Mouse (Mus musculus): ENCODE measurements around the gene Fcgr3. TPM values are rescaled to one million over a fixed set of nuclear protein-coding genes. Genes with fewer than 3 reads are reported as not detected.
"Not testable (repeated sequence)": the region's sequence is repeated elsewhere in the genome, so short reads cannot be mapped to it uniquely, and the experiment has no call there.

Fcgr3 gene
- total RNA-seq, 2 experiments from 2014 or later: 10.3 to 10.8 TPM

DNA sequence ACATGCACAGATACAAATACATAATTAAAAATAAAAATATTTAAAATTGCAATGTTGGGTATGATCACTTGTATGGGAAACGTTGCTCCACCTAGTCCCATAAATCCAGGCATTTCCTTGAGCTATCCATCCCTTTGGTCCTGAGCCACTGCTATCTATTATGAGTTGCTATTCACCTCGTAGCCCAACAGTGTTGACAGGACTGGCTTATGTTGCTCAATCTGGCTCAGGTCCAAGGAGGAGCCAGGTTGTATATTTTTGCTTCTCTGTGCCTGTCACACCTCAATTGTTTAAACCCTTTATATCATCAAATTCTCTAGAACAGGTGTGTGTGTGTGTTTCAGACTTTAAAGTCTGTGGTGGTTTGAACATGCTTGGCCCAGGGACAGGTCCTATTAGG is 26.0 kb upstream of the Fcgr3 start:
- intact Hi-C loops (cut with DNase I): no loop called here
- DNase-seq (ENCODE audit: low spot score in 2 of 2): no peak

DNA sequence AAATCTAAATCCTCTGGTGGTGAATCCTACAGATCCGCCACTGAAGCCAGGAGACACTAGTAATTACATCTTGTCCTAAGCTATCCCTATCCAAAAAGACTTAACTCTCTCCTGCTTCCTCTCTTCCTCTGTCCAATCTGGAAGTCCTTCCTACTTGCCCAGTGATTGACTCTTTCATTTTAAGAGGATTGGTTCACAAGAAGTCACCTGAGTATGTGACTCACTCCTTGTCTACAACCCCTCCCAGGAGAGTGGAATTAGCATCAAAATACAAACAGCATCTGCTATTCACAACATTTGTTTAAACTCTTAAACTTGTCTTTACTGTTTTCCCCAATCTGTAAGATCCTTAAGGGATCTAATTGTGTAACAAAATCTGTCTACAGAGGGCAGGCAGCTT is 25.2 kb upstream of the Fcgr3 start:
- intact Hi-C loops (cut with DNase I): no loop called here
- DNase-seq (ENCODE audit: low spot score in 2 of 2): no peak

DNA sequence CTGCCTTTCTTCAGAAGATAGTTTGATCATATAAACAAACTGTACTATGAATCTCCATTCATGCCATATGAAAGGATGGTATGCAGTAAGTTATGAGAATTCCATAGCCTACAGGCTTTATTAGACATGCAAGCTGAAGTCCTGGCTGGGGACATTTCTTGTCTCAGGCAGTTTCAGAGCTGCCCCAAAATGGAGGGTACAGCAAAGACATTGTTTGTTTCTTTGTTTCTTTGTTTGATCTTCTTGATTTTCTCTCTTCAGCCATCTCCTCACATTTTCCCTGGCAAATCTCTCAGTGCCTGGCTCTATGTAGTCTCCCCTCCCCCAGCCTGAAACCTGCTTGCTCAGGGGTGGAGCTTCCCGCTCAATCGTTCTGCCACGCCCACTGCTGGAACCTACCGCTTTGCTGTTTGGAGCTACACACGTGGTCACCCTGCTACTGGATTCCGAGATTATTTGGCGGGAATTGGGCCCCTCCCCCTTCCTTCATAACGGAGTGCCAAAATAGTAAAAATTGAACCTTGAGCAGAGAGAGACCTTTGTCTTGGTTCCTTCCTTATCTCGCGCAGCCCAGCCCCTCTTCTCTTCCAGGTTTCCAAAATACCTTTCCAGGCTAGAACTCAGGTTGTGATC is 23.6 kb upstream of the Fcgr3 start:
- DNase-seq (ENCODE audit: low spot score in 2 of 2); intact Hi-C loops (cut with DNase I): not testable (repeated sequence)

DNA sequence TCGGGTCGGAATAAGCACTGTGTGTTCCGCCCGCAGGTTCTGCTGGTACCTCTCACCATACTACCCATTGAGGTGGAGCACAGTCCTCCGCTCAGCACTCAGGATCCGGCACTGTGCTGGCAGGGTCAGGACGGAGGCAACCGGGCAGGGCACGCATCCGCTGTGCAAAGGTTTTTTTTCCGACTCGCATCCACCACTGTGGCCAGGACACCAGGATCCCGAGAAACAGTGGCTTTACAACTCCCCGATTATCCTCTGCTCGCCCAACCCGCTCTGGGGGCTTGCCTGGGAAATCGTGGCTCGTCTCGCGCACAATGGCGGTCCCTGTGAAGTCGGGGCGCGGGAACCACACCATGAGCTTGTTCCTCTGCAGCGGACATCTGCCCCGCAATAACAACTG is 21.0 kb upstream of the Fcgr3 start:
- intact Hi-C loops (cut with DNase I): no loop called here
- no peak for DNase-seq (ENCODE audit: low spot score in 2 of 2)

DNA sequence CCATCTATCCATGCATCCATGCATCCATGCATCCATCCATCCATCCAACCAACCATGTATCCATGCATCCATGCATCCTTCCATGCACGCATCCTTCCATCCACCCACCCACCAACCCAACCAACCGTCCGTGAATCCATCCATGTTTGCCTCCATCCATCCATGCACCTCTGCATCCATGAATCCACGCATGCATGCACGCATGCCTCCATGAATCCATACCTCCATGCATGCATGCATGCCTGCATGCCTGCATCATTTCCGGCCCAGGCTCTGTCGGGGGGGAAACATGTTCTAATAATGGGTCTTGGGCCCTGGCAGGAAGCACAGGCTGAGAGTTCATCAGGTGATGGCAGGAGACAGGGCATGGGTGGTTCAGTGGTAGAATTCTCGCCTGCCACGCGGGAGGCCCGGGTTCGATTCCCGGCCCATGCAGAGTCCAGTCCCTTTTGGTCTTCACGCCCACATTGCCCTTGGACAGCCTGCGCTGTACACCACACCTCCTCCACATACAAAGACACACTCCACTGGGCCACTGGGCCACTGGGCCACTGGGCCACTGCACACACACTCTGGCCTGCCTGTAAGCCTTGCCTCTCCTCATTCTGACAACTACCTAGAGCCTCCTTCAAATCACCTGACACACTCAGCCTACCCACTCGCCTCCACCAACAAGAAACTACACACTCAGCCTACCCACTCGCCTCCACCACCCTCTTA is 16.9 kb upstream of the Fcgr3 start:
- intact Hi-C loops (cut with DNase I): not testable (repeated sequence)

GRCm38 (mm10) chr1:171079825-171080224 is 15.1 kb upstream of the Fcgr3 start:
- DNase-seq (ENCODE audit: low spot score in 2 of 2); intact Hi-C loops (cut with DNase I): not testable (repeated sequence)

More for the DNA sequence above, 16.9 kb upstream of the Fcgr3 start:
- not testable (repeated sequence) for DNase-seq (ENCODE audit: low spot score in 2 of 2)

DNA sequence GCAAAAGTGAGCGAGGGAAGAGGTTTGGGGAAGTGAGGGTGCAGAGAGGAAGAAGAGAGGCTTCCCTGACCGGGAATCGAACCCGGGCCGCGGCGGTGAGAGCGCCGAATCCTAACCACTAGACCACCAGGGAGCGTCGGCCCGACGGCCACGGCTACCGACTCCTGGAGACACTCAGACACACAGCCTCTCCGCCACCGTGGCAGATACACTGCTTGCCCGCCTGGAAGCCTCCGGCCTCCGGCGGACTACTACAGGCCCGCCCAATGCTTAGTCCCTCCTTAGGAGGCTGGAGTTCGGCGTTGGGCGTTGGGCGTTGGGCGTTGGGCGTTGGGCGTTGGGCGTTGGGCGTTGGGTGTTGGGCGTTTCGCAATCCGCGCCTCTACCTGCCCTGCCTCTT is 14.6 kb upstream of the Fcgr3 start:
- DNase-seq (ENCODE audit: low spot score in 2 of 2); intact Hi-C loops (cut with DNase I): not testable (repeated sequence)

- DNase-seq (ENCODE audit: low spot score in 2 of 2); intact Hi-C loops (cut with DNase I): not testable (repeated sequence)
These were observed 13.7 kb upstream of the Fcgr3 start for GRCm38 (mm10) chr1:171078419-171078818.

DNA sequence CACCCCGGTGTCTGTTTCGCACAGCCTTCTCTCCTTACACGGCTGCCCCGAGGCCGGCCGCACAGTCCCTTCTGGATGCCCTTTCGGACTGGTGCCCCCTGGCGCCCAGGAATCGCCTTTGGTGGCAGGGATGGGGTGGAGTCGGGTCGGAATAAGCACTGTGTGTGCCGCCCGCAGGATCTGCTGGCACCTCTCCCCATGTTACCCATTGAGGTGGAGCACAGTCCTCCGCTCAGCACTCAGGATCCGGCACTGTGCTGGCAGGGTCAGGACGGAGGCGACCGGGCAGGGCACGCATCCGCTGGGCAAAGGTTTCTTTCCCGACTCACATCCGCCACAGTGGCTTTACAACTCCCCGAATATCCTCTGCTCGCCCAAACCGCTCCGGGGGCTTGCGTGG is 13.2 kb upstream of the Fcgr3 start:
- intact Hi-C loops (cut with DNase I): not testable (repeated sequence)
- DNase-seq (ENCODE audit: low spot score in 2 of 2): peak in 1 of 2 experiments; percentile 28

DNA sequence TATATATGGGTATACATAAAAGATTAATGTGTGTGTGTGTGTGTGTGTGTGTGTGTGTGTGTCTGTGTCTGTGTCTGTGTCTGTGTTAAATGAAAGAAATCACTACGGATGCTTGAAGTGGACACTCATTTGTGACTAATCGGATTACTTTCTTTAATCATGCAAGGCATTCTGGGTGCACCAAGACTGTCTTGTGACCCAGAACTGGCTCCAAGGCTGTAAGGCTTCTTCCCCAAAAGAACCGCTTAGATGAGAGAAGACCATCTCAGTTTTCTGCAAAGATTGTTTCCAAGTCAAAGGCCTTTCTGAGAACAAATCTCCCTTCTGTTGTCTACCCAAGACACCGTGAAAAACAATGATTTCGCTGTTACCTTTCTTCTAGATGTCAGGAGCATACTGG is 12.5 kb upstream of the Fcgr3 start:
- DNase-seq (ENCODE audit: low spot score in 2 of 2); intact Hi-C loops (cut with DNase I): not testable (repeated sequence)

- intact Hi-C loops (cut with DNase I); DNase-seq (ENCODE audit: low spot score in 2 of 2): not testable (repeated sequence)
These were observed 11.4 kb upstream of the Fcgr3 start for GRCm38 (mm10) chr1:171076176-171076575.

DNA sequence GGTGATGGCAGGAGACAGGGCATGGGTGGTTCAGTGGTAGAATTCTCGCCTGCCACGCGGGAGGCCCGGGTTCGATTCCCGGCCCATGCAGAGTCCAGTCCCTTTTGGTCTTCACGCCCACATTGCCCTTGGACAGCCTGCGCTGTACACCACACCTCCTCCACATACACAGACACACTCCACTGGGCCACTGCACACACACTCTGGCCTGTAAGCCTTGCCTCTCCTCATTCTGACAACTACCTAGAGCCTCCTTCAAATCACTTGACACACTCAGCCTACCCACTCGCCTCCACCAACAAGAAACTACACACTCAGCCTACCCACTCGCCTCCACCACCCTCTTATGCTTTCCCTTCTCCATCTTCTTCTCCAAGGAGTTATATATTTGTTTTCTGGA is 9.5 kb upstream of the Fcgr3 start:
- intact Hi-C loops (cut with DNase I): not testable (repeated sequence)
- DNase-seq (ENCODE audit: low spot score in 2 of 2): peak in 1 of 2 experiments; percentile 45

DNA sequence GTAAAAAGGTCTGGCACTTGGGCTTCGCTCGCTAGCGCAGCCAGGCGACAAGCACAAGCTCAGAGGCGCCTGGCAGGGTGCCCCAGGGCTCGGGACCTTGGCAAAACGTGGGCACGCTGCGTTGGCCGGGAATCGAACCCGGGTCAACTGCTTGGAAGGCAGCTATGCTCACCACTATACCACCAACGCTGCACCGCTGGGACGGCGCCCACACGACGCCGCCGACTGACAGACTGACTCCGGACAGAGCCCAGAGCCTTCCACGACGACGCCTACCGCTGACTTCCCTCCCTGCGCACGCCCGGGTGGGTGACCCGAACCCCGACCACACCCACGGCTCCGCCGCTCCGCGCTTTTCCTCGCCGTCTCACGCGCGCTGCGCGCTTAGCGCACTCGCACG is 7.5 kb upstream of the Fcgr3 start:
- intact Hi-C loops (cut with DNase I); DNase-seq (ENCODE audit: low spot score in 2 of 2): not testable (repeated sequence)

DNA sequence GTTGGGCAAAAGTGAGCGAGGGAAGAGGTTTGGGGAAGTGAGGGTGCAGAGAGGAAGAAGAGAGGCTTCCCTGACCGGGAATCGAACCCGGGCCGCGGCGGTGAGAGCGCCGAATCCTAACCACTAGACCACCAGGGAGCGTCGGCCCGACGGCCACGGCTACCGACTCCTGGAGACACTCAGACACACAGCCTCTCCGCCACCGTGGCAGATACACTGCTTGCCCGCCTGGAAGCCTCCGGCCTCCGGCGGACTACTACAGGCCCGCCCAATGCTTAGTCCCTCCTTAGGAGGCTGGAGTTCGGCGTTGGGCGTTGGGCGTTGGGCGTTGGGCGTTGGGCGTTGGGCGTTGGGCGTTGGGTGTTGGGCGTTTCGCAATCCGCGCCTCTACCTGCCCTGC is 7.0 kb upstream of the Fcgr3 start:
- DNase-seq (ENCODE audit: low spot score in 2 of 2); intact Hi-C loops (cut with DNase I): not testable (repeated sequence)

GRCm38 (mm10) chr1:171070879-171071278 is 6.1 kb upstream of the Fcgr3 start:
- DNase-seq (ENCODE audit: low spot score in 2 of 2); intact Hi-C loops (cut with DNase I): not testable (repeated sequence)

DNA sequence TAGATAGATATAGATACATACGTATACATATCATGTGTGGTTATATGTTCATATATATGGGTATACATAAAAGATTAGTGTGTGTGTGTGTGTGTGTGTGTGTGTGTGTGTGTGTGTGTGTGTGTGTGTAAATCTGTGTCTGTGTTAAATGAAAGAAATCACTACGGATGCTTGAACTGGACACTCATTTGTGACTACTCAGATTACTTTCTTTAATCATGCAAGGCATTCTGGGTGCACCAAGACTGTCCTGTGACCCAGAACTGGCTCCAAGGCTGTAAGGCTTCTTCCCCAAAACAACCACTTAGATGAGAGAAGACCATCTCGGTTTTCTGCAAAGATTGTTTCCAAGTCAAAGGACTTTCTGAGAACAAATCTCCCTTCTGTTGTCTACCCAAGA is 4.8 kb upstream of the Fcgr3 start:
- intact Hi-C loops (cut with DNase I): not testable (repeated sequence)
- peak; percentile 29 to 59 for DNase-seq (ENCODE audit: low spot score in 2 of 2)

DNA sequence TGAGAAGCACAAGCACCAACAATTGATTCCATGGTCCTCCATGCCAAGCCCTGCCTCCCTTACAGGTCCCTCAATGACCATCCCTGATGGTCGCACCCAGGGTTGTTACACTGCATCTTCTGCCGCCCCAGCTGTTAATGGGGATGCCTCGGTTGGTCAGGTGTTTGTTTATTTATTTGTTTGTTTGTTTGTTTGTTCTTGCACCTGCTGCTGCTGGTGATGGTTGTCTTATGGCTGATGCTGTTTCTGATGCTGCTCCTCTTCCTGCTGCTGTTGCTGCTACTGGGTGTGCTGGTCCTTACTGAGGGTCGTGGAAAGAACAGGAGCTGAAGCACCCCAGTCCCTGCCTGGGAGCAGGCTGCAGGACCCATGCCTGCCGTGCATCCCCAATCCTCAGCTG is 3.2 kb upstream of the Fcgr3 start:
- intact Hi-C loops (cut with DNase I); DNase-seq (ENCODE audit: low spot score in 2 of 2): not testable (repeated sequence)

DNA sequence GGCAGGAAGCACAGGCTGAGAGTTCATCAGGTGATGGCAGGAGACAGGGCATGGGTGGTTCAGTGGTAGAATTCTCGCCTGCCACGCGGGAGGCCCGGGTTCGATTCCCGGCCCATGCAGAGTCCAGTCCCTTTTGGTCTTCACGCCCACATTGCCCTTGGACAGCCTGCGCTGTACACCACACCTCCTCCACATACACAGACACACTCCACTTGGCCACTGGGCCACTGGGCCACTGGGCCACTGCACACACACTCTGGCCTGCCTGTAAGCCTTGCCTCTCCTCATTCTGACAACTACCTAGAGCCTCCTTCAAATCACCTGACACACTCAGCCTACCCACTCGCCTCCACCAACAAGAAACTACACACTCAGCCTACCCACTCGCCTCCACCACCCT is 1.8 kb upstream of the Fcgr3 start:
- intact Hi-C loops (cut with DNase I); DNase-seq (ENCODE audit: low spot score in 2 of 2): not testable (repeated sequence)

GRCm38 (mm10) chr1:171065768-171066167 is 1.0 kb upstream of the Fcgr3 start:
- DNase-seq (ENCODE audit: low spot score in 2 of 2): peak; percentile 52 to 62
- intact Hi-C loops (cut with DNase I): not testable (repeated sequence)

DNA sequence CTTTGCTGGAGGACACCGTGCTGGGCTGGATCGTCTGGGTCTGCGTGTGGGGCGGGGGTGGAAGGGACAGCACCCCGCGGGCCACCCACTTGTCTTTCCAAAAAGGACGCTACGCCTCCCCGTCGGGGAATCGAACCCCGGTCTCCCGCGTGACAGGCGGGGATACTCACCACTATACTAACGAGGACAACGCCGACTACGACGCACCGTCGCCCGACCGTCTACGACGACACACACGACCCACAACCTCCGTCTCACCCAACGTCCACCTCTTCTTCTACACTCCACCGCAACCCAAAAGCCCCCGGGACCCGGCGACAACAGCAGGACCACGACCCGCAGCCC is 480 bp upstream of the Fcgr3 start:
- peak; percentile 45 to 71 for DNase-seq (ENCODE audit: low spot score in 2 of 2)
- intact Hi-C loops (cut with DNase I): not testable (repeated sequence)
